Mouse (Mus musculus): Measurements from ENCODE around the gene Iars2. TPM values are rescaled to one million over a fixed set of nuclear protein-coding genes. Genes with fewer than 3 reads are reported as not detected.

Iars2 gene
- polyA plus RNA-seq, 1 experiment from 2014 or later, result 86.6 TPM

DNA sequence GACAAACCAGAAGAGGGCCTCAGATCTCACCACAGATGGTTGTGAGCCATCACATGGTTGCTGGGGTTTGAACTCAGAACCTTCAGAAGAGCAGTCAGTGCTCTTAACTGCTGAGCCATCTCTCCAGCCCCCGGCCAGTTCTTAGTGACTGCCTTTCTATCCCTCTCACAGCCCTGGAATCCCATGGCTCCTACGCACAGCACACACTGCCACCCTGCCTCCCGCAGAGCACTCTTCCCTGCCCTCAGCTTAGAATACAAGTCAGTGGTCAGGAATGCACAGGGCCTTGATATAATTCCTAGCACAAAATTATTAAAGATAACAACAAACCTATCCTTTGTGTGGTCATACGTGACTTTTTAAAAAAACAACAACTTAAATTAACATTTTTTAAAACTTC lies 14.7 kb downstream of the Iars2 start:
- Histone ChIP-seq H3K9ac (ENCODE audit: low read depth, low read length) (no peak overlapping the region), H3K36me3 (ENCODE audit: control insufficient read depth, insufficient read depth, low read length) (peaks cover 19% of the 10 kb centered on the region), H3K4me3 (ENCODE audit: low read length) (no peak overlapping the region), H3K27ac (ENCODE audit: low read length) (no peak overlapping the region), H3K9me3 (ENCODE audit: control insufficient read depth, low read length) (no peaks in the 10 kb centered on the region), H3K4me1 (ENCODE audit: control insufficient read depth, insufficient read depth, low read length) (0 out of 2 replicates have a peak, but pooled peaks cover 5% of the 10 kb centered on the region), H3K27me3 (replicated peaks; ENCODE audit: control insufficient read depth, insufficient read depth, low read length) (no peaks in the 10 kb centered on the region), H3K4me2 (ENCODE audit: low read depth, low read length) (no peak overlapping the region)
- 88% methylated on average over 4 of the region's 4 CpGs for WGBS
- ATAC-seq, result peak; percentile 30; the same call in 1 of the 2 replicates

DNA sequence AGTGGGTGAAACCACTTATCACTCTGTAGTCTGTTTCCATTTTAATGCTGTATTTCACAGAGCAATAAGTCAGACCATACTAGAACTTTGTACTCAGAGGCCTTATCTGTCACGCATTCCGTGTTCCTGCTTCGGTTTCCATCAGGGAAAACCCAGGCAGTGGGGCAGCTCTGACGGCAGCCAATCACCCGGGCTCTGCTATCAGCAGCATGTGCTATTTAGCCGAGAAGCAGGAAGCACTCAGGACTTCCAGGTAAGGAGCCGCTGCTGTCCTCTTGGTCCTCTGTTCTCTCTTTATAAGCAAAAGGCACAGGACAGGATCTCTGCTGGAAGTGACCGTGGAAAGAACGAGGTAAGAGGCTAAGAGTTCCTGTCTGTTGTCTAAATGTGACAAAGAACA lies 17.2 kb downstream of the Iars2 start:
- Histone ChIP-seq H3K4me1 (ENCODE audit: control insufficient read depth, insufficient read depth, low read length) (0 out of 2 replicates have a peak, but pooled peaks cover 5% of the 10 kb centered on the region), H3K27ac (ENCODE audit: low read length) (peak overlapping the region; percentile 87), H3K4me2 (ENCODE audit: low read depth, low read length) (no peak overlapping the region), H3K27me3 (replicated peaks; ENCODE audit: control insufficient read depth, insufficient read depth, low read length) (no peaks in the 10 kb centered on the region), H3K9ac (ENCODE audit: low read depth, low read length) (peak overlapping the region; percentile 48; the same call in 1 of the 2 replicates), H3K36me3 (ENCODE audit: control insufficient read depth, insufficient read depth, low read length) (peaks cover 20% of the 10 kb centered on the region), H3K9me3 (ENCODE audit: control insufficient read depth, low read length) (no peaks in the 10 kb centered on the region), H3K4me3 (ENCODE audit: low read length) (peak overlapping the region; percentile 34)
- 68% methylated on average over 9 of the region's 9 CpGs for WGBS
- ATAC-seq, result peak; percentile 75

DNA sequence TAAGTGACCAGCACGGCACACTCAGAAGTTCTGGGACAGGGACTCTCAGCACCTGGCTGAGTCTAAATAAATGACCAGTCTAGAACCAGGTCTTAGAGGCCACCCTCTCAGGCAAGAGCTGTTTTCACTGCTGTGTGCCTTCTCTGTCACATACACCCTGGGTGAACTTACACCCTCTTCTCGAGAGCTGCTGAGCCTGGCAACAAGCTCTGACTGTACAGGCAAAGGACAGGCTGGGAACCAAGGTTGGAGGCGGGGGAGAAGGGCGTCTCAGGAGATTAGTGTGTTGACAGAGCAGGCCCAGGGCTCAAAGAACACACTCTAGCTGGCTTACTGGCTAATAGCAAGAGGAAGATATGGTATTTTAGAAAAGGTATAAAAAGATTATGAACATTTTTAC lies 20.3 kb downstream of the Iars2 start:
- H3K4me3 ChIP-seq (ENCODE audit: low read length), result peak overlapping the region; percentile 31
- H3K9me3 ChIP-seq (ENCODE audit: control insufficient read depth, low read length), result no peaks in the 10 kb centered on the region
- H3K27ac ChIP-seq (ENCODE audit: low read length), result peak overlapping the region; percentile 97
- peak overlapping the region; percentile 46 for H3K9ac ChIP-seq (ENCODE audit: low read depth, low read length)
- peaks cover 13% of the 10 kb centered on the region for H3K36me3 ChIP-seq (ENCODE audit: control insufficient read depth, insufficient read depth, low read length)
- H3K4me1 ChIP-seq (ENCODE audit: control insufficient read depth, insufficient read depth, low read length), result 0 out of 2 replicates have a peak, but pooled peaks cover 5% of the 10 kb centered on the region
- 41% methylated on average over 4 of the region's 4 CpGs for WGBS
- no peaks in the 10 kb centered on the region for H3K27me3 ChIP-seq (replicated peaks; ENCODE audit: control insufficient read depth, insufficient read depth, low read length)
- peak overlapping the region; percentile 41 for H3K4me2 ChIP-seq (ENCODE audit: low read depth, low read length)
- ATAC-seq, result peak; percentile 86

DNA sequence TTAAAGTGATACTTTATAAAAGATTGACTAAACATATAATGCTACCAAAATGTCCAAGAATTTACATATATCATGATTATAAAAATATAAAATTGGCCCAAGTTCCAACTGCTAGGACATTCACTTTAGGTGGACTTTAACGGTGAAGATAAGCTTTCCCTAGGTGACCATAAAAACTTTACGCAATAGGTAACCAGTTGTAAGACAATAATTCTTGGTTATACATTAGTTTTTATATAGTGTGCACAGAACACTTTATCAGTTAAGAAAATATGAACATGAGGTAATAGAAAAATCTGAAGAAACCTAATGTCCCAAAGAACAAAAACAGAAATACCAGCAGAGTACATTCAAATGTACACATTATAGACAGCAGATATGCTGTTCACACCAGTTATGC lies 20.9 kb downstream of the Iars2 start:
- H3K9ac ChIP-seq (ENCODE audit: low read depth, low read length), result no peak overlapping the region
- peak overlapping the region; percentile 41 for H3K4me2 ChIP-seq (ENCODE audit: low read depth, low read length)
- peak overlapping the region; percentile 31; the same call in 1 of the 2 replicates for H3K4me3 ChIP-seq (ENCODE audit: low read length)
- 0 out of 2 replicates have a peak, but pooled peaks cover 5% of the 10 kb centered on the region for H3K4me1 ChIP-seq (ENCODE audit: control insufficient read depth, insufficient read depth, low read length)
- 69% methylated on average over 2 of the region's 2 CpGs for WGBS
- ATAC-seq, result peak; percentile 67
- H3K9me3 ChIP-seq (ENCODE audit: control insufficient read depth, low read length), result no peaks in the 10 kb centered on the region
- peaks cover 11% of the 10 kb centered on the region for H3K36me3 ChIP-seq (ENCODE audit: control insufficient read depth, insufficient read depth, low read length)
- H3K27me3 ChIP-seq (replicated peaks; ENCODE audit: control insufficient read depth, insufficient read depth, low read length), result no peaks in the 10 kb centered on the region
- peak overlapping the region; percentile 97 for H3K27ac ChIP-seq (ENCODE audit: low read length)

DNA sequence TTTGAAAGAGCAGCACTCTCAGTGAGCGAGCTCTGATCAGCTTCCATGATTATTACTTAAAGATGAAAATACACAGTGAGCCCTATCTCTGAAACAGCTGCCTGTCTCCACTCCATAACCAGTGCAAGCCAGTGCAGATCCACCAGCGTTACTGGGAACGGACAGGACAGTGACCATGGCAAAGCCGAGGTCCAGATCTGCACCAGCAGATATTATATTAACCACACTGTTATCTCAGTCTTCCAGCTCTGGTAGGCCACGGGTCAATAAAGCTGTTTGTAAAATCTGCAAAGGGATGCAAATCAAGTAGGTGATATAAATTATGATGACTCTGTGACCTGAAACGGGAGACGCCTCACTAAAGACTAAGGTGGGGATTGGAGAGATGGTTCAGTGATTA lies 21.6 kb downstream of the Iars2 start:
- H3K9me3 ChIP-seq (ENCODE audit: control insufficient read depth, low read length), result no peaks in the 10 kb centered on the region
- peaks cover 14% of the 10 kb centered on the region; the same call in 1 of the 2 replicates for H3K36me3 ChIP-seq (ENCODE audit: control insufficient read depth, insufficient read depth, low read length)
- peak; percentile 37 for ATAC-seq
- H3K4me2 ChIP-seq (ENCODE audit: low read depth, low read length), result 0 out of 2 replicates have a peak overlapping the region, but pooled peaks have one; percentile 12
- 74% methylated on average over 7 of the region's 7 CpGs for WGBS
- H3K4me3 ChIP-seq (ENCODE audit: low read length), result no peak overlapping the region
- 0 out of 2 replicates have a peak, but pooled peaks cover 5% of the 10 kb centered on the region for H3K4me1 ChIP-seq (ENCODE audit: control insufficient read depth, insufficient read depth, low read length)
- H3K27ac ChIP-seq (ENCODE audit: low read length), result peak overlapping the region; percentile 90
- no peaks in the 10 kb centered on the region for H3K27me3 ChIP-seq (replicated peaks; ENCODE audit: control insufficient read depth, insufficient read depth, low read length)
- H3K9ac ChIP-seq (ENCODE audit: low read depth, low read length), result no peak overlapping the region

DNA sequence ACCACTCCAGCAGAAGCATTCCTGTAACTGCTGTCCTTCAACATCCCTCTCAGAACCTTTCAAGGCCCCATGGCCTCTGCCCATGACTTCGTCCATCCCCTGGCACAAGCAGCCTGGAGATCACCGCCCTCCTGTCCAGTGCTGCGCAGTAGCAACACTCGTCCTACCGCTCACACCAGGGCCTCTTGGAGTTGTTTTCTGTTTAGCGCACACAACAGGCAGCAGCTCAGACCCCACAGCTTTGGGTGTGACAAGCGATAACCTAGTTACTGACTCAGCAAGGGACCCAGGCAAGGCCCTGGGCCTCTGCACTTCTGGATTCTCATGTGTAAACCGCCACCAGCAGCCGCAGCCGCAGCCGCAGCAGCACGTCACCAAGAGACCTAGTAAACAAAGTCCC lies 22.4 kb downstream of the Iars2 start:
- Histone ChIP-seq H3K27me3 (replicated peaks; ENCODE audit: control insufficient read depth, insufficient read depth, low read length) (no peaks in the 10 kb centered on the region), H3K4me2 (ENCODE audit: low read depth, low read length) (no peak overlapping the region), H3K9me3 (ENCODE audit: control insufficient read depth, low read length) (no peaks in the 10 kb centered on the region), H3K4me3 (ENCODE audit: low read length) (no peak overlapping the region), H3K36me3 (ENCODE audit: control insufficient read depth, insufficient read depth, low read length) (peaks cover 16% of the 10 kb centered on the region; the same call in 1 of the 2 replicates), H3K27ac (ENCODE audit: low read length) (peak overlapping the region; percentile 43; the same call in 1 of the 2 replicates), H3K4me1 (ENCODE audit: control insufficient read depth, insufficient read depth, low read length) (0 out of 2 replicates have a peak, but pooled peaks cover 5% of the 10 kb centered on the region), H3K9ac (ENCODE audit: low read depth, low read length) (no peak overlapping the region)
- ATAC-seq, result no peak
- WGBS, result 96% methylated on average over 12 of the region's 12 CpGs

DNA sequence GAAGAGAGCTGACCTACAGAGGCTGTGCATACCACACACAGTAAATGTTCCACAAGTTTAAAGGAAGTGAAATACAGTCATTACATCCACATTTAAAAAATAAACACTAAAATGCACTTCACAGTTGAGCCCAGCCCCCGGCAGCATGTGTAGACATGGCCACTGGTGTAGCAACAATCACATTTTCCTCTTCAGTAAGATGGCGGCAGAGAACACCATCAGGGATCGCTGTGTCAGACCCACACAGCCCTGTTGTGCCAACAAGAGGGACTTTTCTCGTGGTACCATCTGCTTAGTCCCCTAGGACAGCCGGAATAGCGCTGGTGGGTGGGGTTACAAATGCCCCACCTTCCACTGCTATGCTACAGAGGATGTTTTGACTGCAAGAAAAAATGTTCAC lies 26.4 kb downstream of the Iars2 start:
- WGBS, result 93% methylated on average over 6 of the region's 6 CpGs
- Histone ChIP-seq H3K27ac (ENCODE audit: low read length) (no peak overlapping the region), H3K9me3 (ENCODE audit: control insufficient read depth, low read length) (no peaks in the 10 kb centered on the region), H3K27me3 (replicated peaks; ENCODE audit: control insufficient read depth, insufficient read depth, low read length) (no peaks in the 10 kb centered on the region), H3K36me3 (ENCODE audit: control insufficient read depth, insufficient read depth, low read length) (peaks cover 18% of the 10 kb centered on the region), H3K4me1 (ENCODE audit: control insufficient read depth, insufficient read depth, low read length) (no peaks in the 10 kb centered on the region), H3K4me2 (ENCODE audit: low read depth, low read length) (no peak overlapping the region), H3K4me3 (ENCODE audit: low read length) (no peak overlapping the region), H3K9ac (ENCODE audit: low read depth, low read length) (no peak overlapping the region)
- ATAC-seq, result no peak

DNA sequence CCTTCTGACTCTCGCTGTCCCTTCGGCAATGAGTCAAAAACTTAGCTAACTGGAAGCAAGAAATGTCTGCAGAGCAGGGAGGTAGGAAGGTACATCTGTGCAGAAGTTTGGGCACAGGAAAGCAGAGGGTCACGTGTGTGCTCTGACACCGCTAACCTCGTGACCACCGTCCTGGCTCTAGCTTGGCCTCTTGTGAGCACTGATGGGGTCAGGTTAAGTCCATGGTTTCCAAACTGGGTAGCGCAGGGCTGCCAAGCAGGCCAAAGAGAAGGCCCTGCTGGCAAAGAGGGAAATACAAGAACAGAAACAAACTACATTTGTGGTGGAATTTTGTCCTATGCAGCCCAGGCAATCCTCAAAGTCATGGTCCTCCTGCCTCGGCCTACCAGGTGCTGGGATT lies 30.7 kb downstream of the Iars2 start:
- Histone ChIP-seq H3K9ac (ENCODE audit: low read depth, low read length) (no peak overlapping the region), H3K36me3 (ENCODE audit: control insufficient read depth, insufficient read depth, low read length) (peaks cover 21% of the 10 kb centered on the region), H3K27ac (ENCODE audit: low read length) (no peak overlapping the region), H3K4me1 (ENCODE audit: control insufficient read depth, insufficient read depth, low read length) (no peaks in the 10 kb centered on the region), H3K4me2 (ENCODE audit: low read depth, low read length) (no peak overlapping the region), H3K27me3 (replicated peaks; ENCODE audit: control insufficient read depth, insufficient read depth, low read length) (no peaks in the 10 kb centered on the region), H3K4me3 (ENCODE audit: low read length) (no peak overlapping the region), H3K9me3 (ENCODE audit: control insufficient read depth, low read length) (no peaks in the 10 kb centered on the region)
- 92% methylated on average over 8 of the region's 8 CpGs for WGBS
- ATAC-seq, result no peak

DNA sequence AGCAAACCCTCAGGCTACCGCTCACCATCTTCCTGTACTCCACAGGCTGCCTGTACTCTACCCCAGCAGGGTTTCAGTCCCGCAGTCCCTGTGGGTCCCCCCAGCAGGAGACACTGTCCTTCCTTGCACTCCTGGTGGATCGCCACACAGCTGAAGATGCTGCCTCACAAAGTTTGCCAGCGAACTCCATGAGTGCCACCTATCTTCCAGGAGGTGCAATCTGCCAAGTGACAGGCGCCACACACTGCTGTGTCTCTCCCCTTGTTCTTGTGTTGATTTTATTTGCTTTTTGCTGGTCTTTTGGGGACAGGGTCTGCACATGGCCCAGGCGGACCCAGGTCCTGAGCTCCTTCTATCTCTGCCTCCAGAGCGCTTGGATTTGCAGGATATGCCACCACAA lies 32.3 kb downstream of the Iars2 start:
- ATAC-seq, result no peak
- Histone ChIP-seq H3K9me3 (ENCODE audit: control insufficient read depth, low read length) (no peaks in the 10 kb centered on the region), H3K4me1 (ENCODE audit: control insufficient read depth, insufficient read depth, low read length) (no peaks in the 10 kb centered on the region), H3K27me3 (replicated peaks; ENCODE audit: control insufficient read depth, insufficient read depth, low read length) (no peaks in the 10 kb centered on the region), H3K27ac (ENCODE audit: low read length) (no peak overlapping the region), H3K36me3 (ENCODE audit: control insufficient read depth, insufficient read depth, low read length) (peaks cover 12% of the 10 kb centered on the region; the same call in 1 of the 2 replicates), H3K4me3 (ENCODE audit: low read length) (no peak overlapping the region), H3K9ac (ENCODE audit: low read depth, low read length) (no peak overlapping the region), H3K4me2 (ENCODE audit: low read depth, low read length) (no peak overlapping the region)
- WGBS, result 91% methylated on average over 7 of the region's 7 CpGs
